Mouse (Mus musculus) thymus, postnatal 0 days (tissue): Measurements from ENCODE around the gene Hk2. TPM values are rescaled to one million over a fixed set of nuclear protein-coding genes. Genes with fewer than 3 reads are reported as not detected.

ENCODE experiments used
- DNase-seq: peaks from one replicate; pipeline ENCODE4 v3.0.0-alpha.2; 2015; ENCODE audit warnings: low spot score
- polyA plus RNA-seq: library from polyadenylated mRNA; unstranded; fragments of >200 nt; fragmentation: Nextera tagmentation; extraction: Ambion mirVana; gene quantifications from 2 replicates; pipeline ENCODE4 v1.2.1, GENCODE M21; 2015

Hk2 gene
- polyA plus RNA-seq, 1 experiment from 2014 or later, result 5.2 TPM

- no peak for DNase-seq
These were observed 33.3 kb downstream of the Hk2 start for GRCm38 (mm10) chr6:82740868-82741517.

GRCm38 (mm10) chr6:82740269-82740668, 34.0 kb downstream of the Hk2 start:
- peak; percentile 89 for DNase-seq

DNA sequence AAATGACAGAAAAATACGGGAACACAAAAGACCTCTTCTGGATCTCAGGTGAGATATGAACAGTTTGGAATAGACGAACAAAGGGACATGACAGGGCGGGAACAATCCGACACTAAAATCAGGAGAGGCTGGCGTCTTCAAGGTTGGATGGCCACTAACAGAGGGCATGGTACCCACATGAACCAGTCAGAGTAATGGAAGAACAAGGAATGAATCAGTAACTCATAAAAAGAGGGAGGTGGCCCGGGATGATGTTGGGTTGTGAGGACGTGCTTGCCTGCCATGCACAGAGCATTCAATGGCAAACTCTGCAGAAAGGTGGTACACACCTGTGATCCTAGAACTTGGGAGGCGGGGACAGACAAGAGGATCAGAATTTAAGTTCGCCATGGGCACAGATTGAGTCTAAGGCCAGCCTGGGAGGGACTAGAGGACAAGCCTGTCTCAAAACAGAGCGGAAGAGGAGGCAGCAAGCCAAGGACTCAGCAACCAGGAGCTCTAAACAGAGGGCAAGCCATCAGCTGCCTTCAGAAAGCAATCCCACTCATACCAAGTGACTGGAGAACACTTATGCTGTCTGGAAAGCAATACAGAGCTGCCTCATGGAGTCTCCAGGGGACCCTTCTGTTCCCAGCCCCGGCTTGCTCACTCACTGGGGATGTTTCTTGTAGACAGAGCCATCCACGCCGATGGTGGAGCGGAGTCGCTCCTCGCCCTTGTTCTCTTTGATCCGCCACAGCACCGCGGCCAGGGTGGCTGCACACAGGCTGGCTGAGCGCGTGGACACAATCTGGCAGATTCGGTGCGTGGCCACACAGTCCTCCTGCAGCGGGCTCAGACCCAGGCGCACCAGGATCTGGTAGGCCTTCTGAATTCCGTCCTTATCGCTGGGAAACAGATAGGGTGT, 36.4 kb downstream of the Hk2 start:
- DNase-seq, result no peak

GRCm38 (mm10) chr6:82736626-82737600, 37.3 kb downstream of the Hk2 start:
- DNase-seq, result no peak

DNA sequence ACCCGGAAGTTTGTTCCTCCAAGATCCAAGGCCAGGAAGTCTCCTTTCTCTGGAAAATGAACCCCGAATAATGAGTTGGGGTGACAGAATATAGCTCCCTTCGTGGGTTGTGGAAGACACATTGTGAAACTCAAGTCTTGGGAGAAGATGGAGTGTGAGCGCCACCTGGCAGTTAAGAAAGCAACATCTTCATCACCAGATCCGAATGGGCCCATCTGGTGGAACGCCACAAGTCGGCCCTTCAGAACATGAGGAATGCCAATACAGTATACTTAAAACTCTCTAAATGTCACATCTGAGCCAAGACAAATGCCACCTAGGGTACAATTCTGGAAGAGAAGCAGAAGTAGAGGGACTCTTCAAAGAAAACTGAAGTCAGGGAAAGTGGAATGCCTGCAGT, 38.9 kb downstream of the Hk2 start:
- DNase-seq, result no peak

GRCm38 (mm10) chr6:82728635-82729034, 45.6 kb downstream of the Hk2 start:
- DNase-seq, result no peak

- DNase-seq, result no peak
These were observed 47.0 kb downstream of the Hk2 start for GRCm38 (mm10) chr6:82727206-82727605.

DNA sequence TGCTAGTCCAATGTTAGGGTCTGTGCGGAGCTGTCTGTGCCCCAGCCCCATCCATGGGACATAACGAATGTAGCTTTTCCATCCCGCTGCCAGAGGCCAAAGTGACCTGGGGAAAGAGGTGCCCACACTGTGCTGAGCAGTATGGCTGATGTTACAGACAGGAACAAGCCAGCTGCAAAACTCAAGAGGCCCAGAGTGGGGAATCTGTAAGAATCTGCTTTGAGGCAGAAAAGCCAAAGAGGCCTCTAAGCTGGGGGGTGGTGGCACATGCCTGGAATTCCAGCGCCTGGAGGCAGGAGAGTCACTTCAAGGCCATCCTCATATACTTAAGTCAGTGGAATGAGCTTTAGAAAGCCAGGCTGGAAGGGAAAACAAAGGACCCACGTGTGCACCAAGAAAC, 50.9 kb downstream of the Hk2 start:
- DNase-seq, result no peak

- no peak for DNase-seq
These were observed 58.1 kb downstream of the Hk2 start for GRCm38 (mm10) chr6:82716126-82716525.

DNA sequence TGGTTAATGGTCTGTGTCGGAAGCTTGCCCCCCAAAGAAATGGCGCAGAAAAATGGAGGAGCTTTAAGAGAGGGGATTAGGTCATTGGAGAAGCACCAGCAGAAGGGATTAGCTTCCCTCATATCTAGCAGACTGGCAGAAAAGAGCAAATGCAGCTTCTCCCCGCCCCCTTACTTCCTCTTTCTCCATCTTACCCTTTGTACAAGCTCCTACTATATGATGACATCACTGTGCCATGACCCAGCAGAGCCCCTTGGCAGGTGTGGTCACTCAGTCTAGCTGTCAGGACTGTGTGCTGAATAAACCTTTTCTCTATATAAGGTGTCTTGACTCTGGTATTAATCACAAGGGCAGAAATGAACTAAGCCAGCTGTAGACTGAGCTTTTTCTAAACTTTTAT, 58.6 kb downstream of the Hk2 start:
- DNase-seq, result no peak

GRCm38 (mm10) chr6:82715253-82715652, 59.0 kb downstream of the Hk2 start:
- no peak for DNase-seq

GRCm38 (mm10) chr6:82714841-82715240, 59.4 kb downstream of the Hk2 start:
- DNase-seq, result no peak

DNA sequence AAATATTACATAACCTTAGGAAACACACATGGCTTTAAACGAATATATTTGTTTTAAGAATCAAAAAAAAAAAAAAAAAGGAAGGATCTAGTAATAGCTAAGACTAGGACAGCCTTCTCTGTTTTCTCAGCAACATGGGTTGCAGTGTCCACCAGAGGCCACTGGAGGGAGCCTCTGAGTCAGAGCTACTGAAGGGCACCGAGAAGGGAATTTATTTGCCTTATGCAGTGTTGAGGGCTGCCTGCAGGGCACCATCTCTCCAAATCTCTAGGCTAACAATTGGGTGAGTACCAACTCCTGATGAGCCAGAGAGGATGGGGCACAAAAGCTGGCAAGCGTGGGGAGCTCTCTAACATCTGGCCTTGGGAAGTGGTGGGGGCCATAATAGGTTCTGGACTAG, 60.0 kb downstream of the Hk2 start:
- peak; percentile 76 for DNase-seq

DNA sequence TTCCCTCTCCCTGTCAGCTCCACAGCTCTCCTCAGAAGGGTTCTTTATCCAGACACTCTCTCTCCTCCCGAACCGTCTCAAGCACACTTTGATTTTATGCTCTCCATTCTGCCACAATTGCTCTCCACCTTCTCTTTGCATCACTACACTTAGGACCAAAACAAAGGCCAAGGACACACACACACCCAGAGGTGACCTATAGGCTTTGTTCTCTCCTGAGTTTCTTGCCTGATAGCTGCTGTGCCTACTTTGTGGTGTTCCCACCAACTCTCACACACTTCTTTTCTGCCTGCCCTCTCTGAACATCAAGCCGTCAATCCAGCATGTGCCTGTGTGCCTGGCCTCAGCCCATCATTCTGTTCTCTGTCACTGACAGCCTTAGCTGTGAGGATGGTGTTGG, 66.5 kb downstream of the Hk2 start:
- no peak for DNase-seq

- DNase-seq, result no peak
These were observed 67.0 kb downstream of the Hk2 start for GRCm38 (mm10) chr6:82707241-82707640.

GRCm38 (mm10) chr6:82705221-82705620, 69.0 kb downstream of the Hk2 start, which contains the start of gene Pole4:
Gene Pole4 (minus strand): TSS chr6:82705365.
- DNase-seq, result no peak

- no peak for DNase-seq
These were observed 70.5 kb downstream of the Hk2 start for GRCm38 (mm10) chr6:82703710-82704109.

- DNase-seq, result peak; percentile 89
These were observed 71.6 kb downstream of the Hk2 start for GRCm38 (mm10) chr6:82702593-82703017.

- DNase-seq, result no peak
These were observed 73.0 kb downstream of the Hk2 start for GRCm38 (mm10) chr6:82701296-82701695.

DNA sequence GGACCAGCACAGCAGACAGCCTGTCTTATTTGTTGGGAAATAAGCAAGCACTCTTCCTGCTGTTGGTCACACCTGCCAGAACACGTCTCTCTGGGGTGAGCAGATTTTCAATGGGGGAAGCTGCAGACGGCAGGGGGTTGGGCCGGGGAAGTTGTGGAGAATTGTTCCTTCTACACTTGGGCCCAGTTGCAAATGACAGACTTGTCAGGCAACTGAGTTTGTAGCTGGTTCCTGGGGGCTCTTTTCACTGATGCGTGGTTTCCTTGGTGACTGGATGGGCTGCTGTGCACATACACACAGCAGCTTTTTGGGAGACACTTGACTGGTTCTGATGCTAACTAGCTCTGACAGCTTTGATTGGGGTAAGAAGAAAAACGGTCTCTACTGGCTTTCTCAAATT, 74.4 kb downstream of the Hk2 start:
- DNase-seq, result no peak

- no peak for DNase-seq
These were observed 77.5 kb downstream of the Hk2 start for GRCm38 (mm10) chr6:82696736-82697135.
